Mouse (Mus musculus): ENCODE measurements at regions not wholly inside any gene's neighbourhood (a gene's known extent, or its start where the extent isn't known, plus 50 kb on each side); places are given as distances from the start of the nearest gene placed in this dataset.

DNA sequence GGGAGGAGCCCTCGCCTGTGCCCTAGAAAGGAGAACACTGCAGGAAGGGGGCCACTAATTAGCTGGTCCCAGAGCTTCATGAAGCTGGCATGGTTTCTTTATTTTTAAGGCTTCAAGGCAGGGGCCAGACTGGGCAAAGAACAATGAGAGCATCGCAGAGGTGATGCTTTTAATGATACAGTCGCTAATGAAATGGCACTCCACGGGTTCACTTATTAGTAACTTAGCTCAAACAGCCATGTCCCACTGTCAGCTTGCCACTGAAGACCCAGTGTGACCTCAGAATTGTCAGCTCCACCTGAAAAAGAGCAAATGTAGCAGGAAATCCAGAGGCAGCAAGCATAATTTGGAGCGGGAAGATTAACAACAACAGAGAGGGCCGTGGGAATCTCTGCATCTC, 275.6 kb downstream of the Ttll7 start:
- TF ChIP-seq POLR2A (IDR thresholded peaks at IDR 0.05; ENCODE audit: low read depth, low read length), result no peak
- TF ChIP-seq CTCF (IDR thresholded peaks at IDR 0.05; ENCODE audit: borderline replicate concordance, insufficient read depth, low read length), result no peak
